Mouse (Mus musculus) cortical plate, adult 2 months (tissue): Measurements from ENCODE around the gene Aip.

Experiments used
- CTCF ChIP-seq: fragments of 200-500 bp; IDR thresholded peaks from 2 replicates; pipeline ENCODE4 v1.5.1; 2011; ENCODE audit warnings: mild to moderate bottlenecking, control low read depth, low read length; ENCODE audit not compliant: insufficient read depth; ENCODE audit errors: extremely low read depth
- POLR2A ChIP-seq: fragments of 200-500 bp; IDR thresholded peaks from 2 replicates; pipeline ENCODE4 v1.6.1; 2011; ENCODE audit warnings: mild to moderate bottlenecking, low read length, control low read depth; ENCODE audit not compliant: insufficient read depth; ENCODE audit errors: extremely low read depth

DNA sequence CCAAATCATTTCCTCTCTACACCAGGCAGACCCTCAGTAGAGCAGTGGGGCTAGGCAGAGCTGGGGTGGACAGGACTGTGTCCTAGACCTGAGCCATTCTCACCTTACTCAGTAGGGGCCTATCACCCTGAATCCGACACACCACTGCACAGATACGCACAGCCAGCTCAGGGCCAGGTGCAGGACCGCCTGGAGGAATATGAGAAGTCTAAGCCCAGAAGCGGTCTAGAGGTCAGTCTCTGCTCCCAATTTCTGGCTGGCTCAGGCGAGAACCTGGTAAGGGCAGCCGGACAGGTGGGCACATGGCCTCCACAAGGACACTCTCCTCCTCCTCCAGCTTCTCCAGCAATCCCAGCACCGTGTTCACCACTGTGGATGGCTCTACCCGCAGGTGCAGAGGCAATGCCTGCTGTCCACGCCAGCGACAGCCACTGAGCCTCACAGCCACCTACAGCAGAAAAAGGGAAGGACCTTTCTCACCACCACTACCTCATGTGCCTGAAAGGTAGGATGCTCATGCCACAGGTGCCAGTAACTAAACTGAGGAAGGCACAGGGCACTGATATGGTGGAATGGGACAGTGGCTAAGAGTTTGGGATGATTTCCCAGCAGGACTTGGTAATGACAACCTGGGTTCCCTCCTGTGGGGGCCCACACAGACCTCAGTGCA, 45.2 kb upstream of the Aip start:
- TF ChIP-seq POLR2A (no peak), CTCF (no peak)
